Mouse (Mus musculus) cerebellum, postnatal 4 days (tissue): Measurements from ENCODE around the gene Ddx56.
"Not testable (repeated sequence)": the region's sequence is repeated elsewhere in the genome, so short reads cannot be mapped to it uniquely, and the experiment has no call there.

ENCODE experiments used
- DNase-seq, 2 experiments: peaks; one replicate each; pipeline ENCODE4 v3.0.0; 2022; ENCODE audit warnings: low spot score in 2 of 2, mixed read lengths in 1 of 2

The Ddx56 gene

GRCm38 (mm10) chr11:6261434-6262082, 6.0 kb downstream of the Ddx56 start:
- peak; percentile 51 to 79 for DNase-seq

- no peak for DNase-seq
These were observed 8.2 kb downstream of the Ddx56 start for GRCm38 (mm10) chr11:6259413-6259812.

- no peak for DNase-seq
These were observed 11.0 kb downstream of the Ddx56 start for GRCm38 (mm10) chr11:6256490-6257072.

- not testable (repeated sequence) for DNase-seq
These were observed 13.0 kb downstream of the Ddx56 start for GRCm38 (mm10) chr11:6254602-6255001.

GRCm38 (mm10) chr11:6252824-6253223, 14.7 kb downstream of the Ddx56 start:
- no peak for DNase-seq

- no peak for DNase-seq
These were observed 15.3 kb downstream of the Ddx56 start for GRCm38 (mm10) chr11:6252248-6252647.

- no peak for DNase-seq
These were observed 22.9 kb downstream of the Ddx56 start for GRCm38 (mm10) chr11:6244707-6245106.

GRCm38 (mm10) chr11:6233025-6233424, 34.5 kb downstream of the Ddx56 start:
- DNase-seq: no peak

- no peak for DNase-seq
These were observed 37.6 kb downstream of the Ddx56 start, which contains the start of gene Npc1l1 for GRCm38 (mm10) chr11:6230012-6230411. Gene Npc1l1, minus strand, starts transcription at chr11:6230143.

GRCm38 (mm10) chr11:6224541-6225229, 42.9 kb downstream of the Ddx56 start:
- DNase-seq: no peak

GRCm38 (mm10) chr11:6222187-6222586, 45.4 kb downstream of the Ddx56 start:
- DNase-seq: no peak

- DNase-seq: no peak
These were observed 47.6 kb downstream of the Ddx56 start for GRCm38 (mm10) chr11:6219967-6220366.

GRCm38 (mm10) chr11:6218189-6218896, 49.2 kb downstream of the Ddx56 start:
- DNase-seq: no peak

GRCm38 (mm10) chr11:6216834-6217233, 50.7 kb downstream of the Ddx56 start:
- no peak for DNase-seq
